In genomic region chr4:59549175-59549976, GRCm38 (mm10) we compare ENCODE assay signal across 7 mouse cellular contexts. TPM values are rescaled to one million over a fixed set of nuclear protein-coding genes. Genes with fewer than 3 reads are reported as not detected.
A peak's percentile ranks its signal among the peaks of the same experiment; 100 is the strongest.
DNase-seq lines count a peak whose midpoint lies in the region; ATAC-seq lines count a peak whose summit lies in the region.

Gene Ptbp3, minus strand, starts transcription at chr4:59549364.

- under 1% methylated on average over 73 of the region's 83 CpGs for WGBS in intestine, embryonic 15.5 days
- WGBS in midbrain, embryonic 10.5 days: under 1% methylated on average over 81 of the region's 83 CpGs

- ATAC-seq in intestine, embryonic 15.5 days: peak; percentile 90

- peak; percentile 96 for DNase-seq in adrenal gland, adult 2 months
- peak; percentile 94 for DNase-seq in embryo, embryonic 11.5 days (ENCODE audit: low read depth, low spot score)
- DNase-seq in gastrocnemius, postnatal 36 days: peak; percentile 85 to 91
- peak; percentile 84 to 85 for DNase-seq in left cerebral cortex, postnatal 25 days (ENCODE audit: low spot score in 2 of 2)
- peak; percentile 93 for DNase-seq in midbrain, embryonic 10.5 days (ENCODE audit: low spot score)
- peak; percentile 94 for DNase-seq in right cerebral cortex, postnatal 4 days

- H3K27me3 ChIP-seq in intestine, embryonic 15.5 days (replicated peaks): no peaks in the 10 kb centered on the region
- H3K27me3 ChIP-seq in midbrain, embryonic 10.5 days (ENCODE audit: low read depth, poor library complexity, severe bottlenecking): peaks cover 35% of the 10 kb centered on the region

- no peaks in the 10 kb centered on the region for H3K36me3 ChIP-seq in intestine, embryonic 15.5 days
- H3K36me3 ChIP-seq in midbrain, embryonic 10.5 days: no peaks in the 10 kb centered on the region

- no peaks in the 10 kb centered on the region for H3K9me3 ChIP-seq in intestine, embryonic 15.5 days
- no peaks in the 10 kb centered on the region for H3K9me3 ChIP-seq in midbrain, embryonic 10.5 days (replicated peaks)

- H3K4me2 ChIP-seq in intestine, embryonic 15.5 days (replicated peaks): peak within 1 kb of the TSS; percentile 86

- peak within 1 kb of the TSS; percentile 95 for H3K4me3 ChIP-seq in intestine, embryonic 15.5 days (replicated peaks)
- peak within 1 kb of the TSS; percentile 83 for H3K4me3 ChIP-seq in midbrain, embryonic 10.5 days

- H3K4me1 ChIP-seq in intestine, embryonic 15.5 days (replicated peaks): no peaks in the 10 kb centered on the region
- peaks cover 20% of the 10 kb centered on the region for H3K4me1 ChIP-seq in midbrain, embryonic 10.5 days

- peak within 1 kb of the TSS; percentile 99 for H3K27ac ChIP-seq in intestine, embryonic 15.5 days
- peak within 1 kb of the TSS; percentile 88 for H3K27ac ChIP-seq in midbrain, embryonic 10.5 days (replicated peaks)

- intact Hi-C loops in gastrocnemius, postnatal 36 days (cut with DNase I): no loop called here
- intact Hi-C loops in left cerebral cortex, postnatal 25 days (cut with DNase I): loop anchor here (2.0 to 5.0 kb wide), 2 partner anchors 167 to 361 kb away; partner anchors contain the start of gene Ugcg

- peak within 1 kb of the TSS; percentile 90 for H3K9ac ChIP-seq in intestine, embryonic 15.5 days

RNA-seq across cellular contexts. Expression of gene Ptbp3, which starts in this region (rescaled TPM):
- total RNA-seq in adrenal gland, adult 2 months (2021): 100 to 1,000 TPM in 1 of 2 experiments, 10 to 100 TPM in 1; 84.2 to 111 TPM
- polyA plus RNA-seq in adrenal gland, adult 2 months (2012; rRNA removed): 22.5 and 40.9 TPM in 2 replicates
- 10 to 100 TPM in 1 of 2 experiments, 1 to 10 TPM in 1; 9.4 to 10.1 TPM for total RNA-seq in gastrocnemius, postnatal 36 days (2021)
- polyA plus RNA-seq in intestine, embryonic 15.5 days (2015; fragmentation: Nextera tagmentation; extraction: Ambion mirVana): 57.8 and 66.9 TPM in 2 replicates
- 10 to 100 TPM; 28.1 to 32.0 TPM for total RNA-seq in left cerebral cortex, postnatal 25 days (2021)
- polyA plus RNA-seq in midbrain, embryonic 10.5 days (2016; fragmentation: Nextera tagmentation; extraction: Ambion mirVana): 19.7 and 22.5 TPM in 2 replicates

Comparison
In these comparisons a context has a peak if more than half of its experiments do, and no peak if none do; other contexts are left out.
1. Peak in every context shown above with its lines: DNase-seq, ATAC-seq, H3K4me3 ChIP-seq and H3K27ac ChIP-seq.